Mouse (Mus musculus) testis, adult 2 months (tissue): ENCODE results near the gene Sh2b2. TPM values are rescaled to one million over a fixed set of nuclear protein-coding genes. Genes with fewer than 3 reads are reported as not detected.
A peak's percentile ranks its signal among the peaks of the same experiment; 100 is the strongest.

Source experiments
- H3K27ac ChIP-seq: fragments of 200-500 bp; 2 replicates; pipeline ENCODE4 v1.5.1; 2012; ENCODE audit warnings: low read depth, low read length; ENCODE audit not compliant: control insufficient read depth, insufficient read depth
- H3K27me3 ChIP-seq: fragments of 200-500 bp; 2 replicates; pipeline ENCODE4 v1.6.1; 2012; ENCODE audit warnings: mild to moderate bottlenecking, low read length, moderate library complexity; ENCODE audit not compliant: control insufficient read depth, insufficient read depth
- H3K36me3 ChIP-seq: fragments of 200-500 bp; 2 replicates; pipeline ENCODE4 v1.6.1; 2012; ENCODE audit warnings: mild to moderate bottlenecking, low read length; ENCODE audit not compliant: control insufficient read depth, insufficient read depth
- H3K4me1 ChIP-seq: fragments of 200-500 bp; 2 replicates; pipeline ENCODE4 v1.6.1; 2012; ENCODE audit warnings: low read length; ENCODE audit not compliant: control insufficient read depth, insufficient read depth
- H3K4me3 ChIP-seq: fragments of 200-500 bp; 2 replicates; pipeline ENCODE4 v1.5.1; 2012; ENCODE audit warnings: low read depth, mild to moderate bottlenecking, low read length, moderate library complexity, mixed read lengths; ENCODE audit not compliant: control insufficient read depth
- CTCF ChIP-seq: fragments of 200-500 bp; IDR thresholded peaks from 2 replicates; pipeline ENCODE4 v1.5.1; 2012; ENCODE audit warnings: low read depth, mild to moderate bottlenecking, inconsistent platforms, low read length, moderate library complexity; ENCODE audit not compliant: control insufficient read depth, insufficient read depth, insufficient replicate concordance
- POLR2A ChIP-seq: fragments of 200-500 bp; IDR thresholded peaks from 2 replicates; pipeline ENCODE4 v1.6.1; 2012; ENCODE audit warnings: low read depth, mild to moderate bottlenecking, inconsistent platforms, low read length, moderate library complexity; ENCODE audit not compliant: control insufficient read depth
- polyA plus RNA-seq: library from polyadenylated mRNA; depleted of rRNA; stranded (reverse); fragments of >200 nt; gene quantifications from 2 replicates; pipeline ENCODE4 v1.2.3, GENCODE M21; 2012

Sh2b2 gene
- polyA plus RNA-seq, 1 experiment, result 2.0 TPM

DNA sequence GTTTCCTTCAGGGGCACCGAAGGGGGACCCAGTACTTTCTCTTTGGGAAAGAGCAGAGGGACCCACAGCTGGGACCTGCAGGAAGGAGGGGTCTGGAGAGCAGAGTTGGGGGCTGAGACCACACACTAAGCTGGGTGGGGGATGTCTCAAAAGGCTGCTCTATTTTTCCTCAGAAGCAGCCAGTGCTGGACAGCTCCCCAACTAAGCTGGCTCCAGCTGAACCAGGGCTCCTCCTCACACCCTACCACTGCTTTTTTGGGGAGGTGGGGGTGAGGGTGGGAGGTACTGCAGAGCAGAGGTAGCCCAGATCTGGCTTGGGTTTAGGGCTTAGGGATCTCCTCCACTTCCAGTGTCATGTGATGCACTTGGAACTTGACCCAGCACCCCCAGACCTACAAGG lies 6.0 kb downstream of the Sh2b2 start:
- Histone ChIP-seq H3K4me3 (no peak overlapping the region), H3K27ac (no peak overlapping the region), H3K36me3 (no peaks in the 10 kb centered on the region), H3K27me3 (no peaks in the 10 kb centered on the region), H3K4me1 (peaks cover 19% of the 10 kb centered on the region)
- no peak for TF ChIP-seq POLR2A
- TF ChIP-seq CTCF, result no peak

DNA sequence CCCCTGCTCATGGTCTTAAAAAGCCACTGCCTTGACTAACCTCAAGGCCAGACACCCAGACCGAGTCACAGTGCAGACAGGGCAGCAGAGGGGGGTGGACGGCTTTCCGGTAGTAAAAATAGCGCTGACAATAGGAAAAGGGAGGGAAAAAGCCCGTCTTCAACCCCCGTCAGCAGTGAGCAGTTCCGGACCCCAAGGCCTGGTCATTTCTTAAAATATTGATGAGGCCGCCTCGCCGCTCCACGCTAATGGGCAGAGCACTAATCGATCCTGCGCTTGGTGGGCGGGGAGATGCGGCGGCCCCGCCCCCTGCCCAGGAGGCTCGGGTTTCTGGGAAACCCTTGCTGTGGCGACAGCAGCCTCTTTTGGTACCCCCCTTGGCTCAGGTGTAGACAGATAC lies 8.7 kb downstream of the Sh2b2 start:
- Histone ChIP-seq H3K27ac (no peak overlapping the region), H3K4me3 (peak overlapping the region; percentile 40), H3K27me3 (no peaks in the 10 kb centered on the region), H3K36me3 (no peaks in the 10 kb centered on the region), H3K4me1 (peaks cover 2% of the 10 kb centered on the region)
- TF ChIP-seq CTCF (no peak), POLR2A (no peak)

DNA sequence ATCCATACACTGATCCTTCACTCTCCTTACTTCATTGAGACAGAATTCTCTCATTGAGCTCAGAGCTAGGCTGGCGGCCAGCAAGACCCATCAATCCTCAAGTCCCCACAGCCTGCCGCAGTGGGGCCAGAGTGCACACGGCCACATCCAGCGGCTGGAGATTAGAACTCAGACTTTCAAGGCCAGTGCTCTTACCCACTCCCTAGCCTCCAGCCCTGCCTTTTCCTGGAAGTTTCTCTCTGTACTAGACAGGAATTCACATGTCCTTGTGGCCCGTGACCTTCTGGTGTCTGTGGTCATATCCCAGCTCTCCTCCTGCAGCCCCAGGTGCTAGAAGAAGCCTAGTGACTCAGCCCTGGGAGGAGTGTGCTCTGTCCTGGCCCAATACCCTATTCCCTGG lies 9.7 kb downstream of the Sh2b2 start:
- H3K27me3 ChIP-seq, result no peaks in the 10 kb centered on the region
- no peak overlapping the region for H3K27ac ChIP-seq
- no peak overlapping the region for H3K4me3 ChIP-seq
- no peaks in the 10 kb centered on the region for H3K36me3 ChIP-seq
- H3K4me1 ChIP-seq, result peaks cover 4% of the 10 kb centered on the region
- TF ChIP-seq CTCF (no peak), POLR2A (no peak)

DNA sequence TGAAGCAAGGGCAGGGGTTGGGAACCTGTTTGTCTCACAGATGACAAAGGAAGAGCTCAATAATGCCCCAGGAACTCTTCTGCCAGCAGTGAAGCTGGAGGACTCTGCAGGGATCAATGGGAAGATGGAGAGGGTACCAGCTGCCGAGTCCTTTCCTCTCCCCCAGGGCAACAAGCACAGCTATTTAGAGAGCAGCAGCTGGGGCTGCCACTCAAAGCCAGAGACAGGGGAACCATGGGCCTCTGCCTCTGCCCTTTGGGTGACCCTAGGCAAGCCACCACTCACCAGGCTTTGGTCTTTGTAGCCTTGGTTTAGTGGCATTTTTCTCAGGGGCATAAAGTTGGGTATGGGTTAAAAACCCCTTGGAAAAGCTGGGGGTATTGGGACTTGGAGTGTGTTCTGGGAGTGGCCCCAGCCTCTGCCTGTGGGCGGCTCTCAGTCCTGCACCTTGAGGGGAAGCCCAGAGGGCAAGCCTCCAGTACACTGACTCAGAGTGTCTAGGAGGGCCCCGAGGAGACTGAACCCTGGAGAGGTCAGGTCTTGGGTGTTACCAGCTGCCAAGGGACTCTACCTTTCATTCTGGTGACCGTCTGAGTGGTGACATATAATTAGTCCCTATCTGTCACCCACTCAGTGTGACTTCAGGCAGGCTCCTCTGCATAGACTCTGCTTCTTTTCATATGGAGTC lies 15.9 kb downstream of the Sh2b2 start:
- Histone ChIP-seq H3K27me3 (no peaks in the 10 kb centered on the region), H3K4me3 (no peak overlapping the region), H3K36me3 (no peaks in the 10 kb centered on the region), H3K27ac (no peak overlapping the region), H3K4me1 (peaks cover 6% of the 10 kb centered on the region)
- TF ChIP-seq CTCF (no peak), POLR2A (no peak)

DNA sequence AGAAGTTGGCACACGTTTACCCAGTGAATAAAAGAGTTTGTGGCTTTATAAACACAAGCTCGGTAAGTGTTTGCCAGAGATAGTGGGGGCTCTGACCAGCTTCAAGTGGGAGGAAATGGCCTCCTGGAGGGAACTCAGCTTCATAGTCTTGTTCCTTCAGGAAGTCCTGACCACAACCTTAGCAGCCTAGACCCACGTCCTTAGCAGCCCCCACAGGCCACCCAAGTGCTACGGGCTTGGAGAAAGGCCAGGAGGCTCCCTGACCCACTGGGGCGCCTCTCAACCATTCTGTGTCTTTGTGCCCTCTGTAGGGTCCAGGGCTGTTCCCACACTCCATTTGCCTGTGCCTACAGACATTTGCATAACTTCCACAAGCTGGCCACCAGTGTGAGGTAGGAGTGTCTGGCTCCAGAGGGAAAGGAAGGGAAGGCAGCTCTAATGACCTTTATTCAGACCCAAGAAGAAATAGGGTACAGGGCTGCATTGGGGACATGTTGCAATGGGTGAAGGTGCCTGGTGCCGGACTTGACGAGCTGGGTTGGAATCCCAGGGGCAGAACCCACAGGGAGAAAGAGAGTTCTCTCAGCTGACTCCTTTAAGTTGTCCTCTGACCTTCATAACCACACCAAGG lies 20.0 kb downstream of the Sh2b2 start:
- TF ChIP-seq CTCF (no peak), POLR2A (no peak)
- H3K36me3 ChIP-seq, result no peaks in the 10 kb centered on the region
- no peaks in the 10 kb centered on the region for H3K27me3 ChIP-seq
- H3K4me3 ChIP-seq, result no peak overlapping the region
- H3K27ac ChIP-seq, result no peak overlapping the region
- H3K4me1 ChIP-seq, result peaks cover 2% of the 10 kb centered on the region; the same call in 1 of the 2 replicates

DNA sequence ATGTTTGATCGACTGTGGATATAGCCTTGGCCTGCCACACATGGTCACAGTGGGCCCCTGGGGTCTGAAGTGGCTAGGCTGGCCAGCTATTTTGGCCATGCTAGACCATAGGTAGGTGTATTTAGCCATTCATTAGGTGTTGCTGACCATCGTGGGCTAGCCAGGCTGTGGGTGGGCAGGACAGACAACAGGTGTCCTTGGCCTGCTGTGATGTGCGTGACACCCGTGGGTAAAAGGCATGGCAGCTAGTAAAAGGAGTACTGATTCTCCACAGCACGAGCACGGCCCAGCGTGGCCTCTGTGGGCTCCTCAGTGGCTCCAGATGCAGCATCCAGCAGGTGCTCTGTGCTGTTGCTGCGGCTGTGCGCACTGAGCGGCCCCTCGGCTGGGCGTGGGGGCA lies 27.8 kb downstream of the Sh2b2 start:
- H3K27ac ChIP-seq, result no peak overlapping the region
- no peaks in the 10 kb centered on the region for H3K36me3 ChIP-seq
- peak overlapping the region; percentile 53 for H3K4me3 ChIP-seq
- H3K4me1 ChIP-seq, result no peaks in the 10 kb centered on the region; the same call in 1 of the 2 replicates
- H3K27me3 ChIP-seq, result no peaks in the 10 kb centered on the region
- no peak for TF ChIP-seq POLR2A
- TF ChIP-seq CTCF, result no peak

DNA sequence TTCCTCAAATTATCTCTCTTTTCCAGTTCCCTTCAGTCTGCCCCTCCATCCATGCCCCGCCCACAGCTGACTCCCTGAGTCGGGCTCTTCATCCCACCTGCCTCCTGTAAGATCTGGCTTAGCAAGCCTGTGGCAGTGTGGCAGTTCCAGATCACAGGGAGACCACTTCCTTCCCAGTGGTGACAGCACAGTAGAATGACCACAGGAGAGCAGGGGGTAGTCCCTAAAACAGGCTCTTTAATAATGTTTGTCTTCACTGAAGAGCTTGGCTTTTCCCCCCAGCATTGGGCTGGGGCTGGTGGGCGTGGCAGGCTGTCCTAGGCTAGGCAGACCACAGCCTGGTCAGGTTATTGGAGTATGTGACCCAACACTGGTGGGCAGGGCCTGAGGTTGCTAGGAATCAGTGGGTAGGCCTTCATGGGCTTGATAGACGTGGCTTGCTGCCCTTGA lies 28.4 kb downstream of the Sh2b2 start:
- no peak overlapping the region for H3K27ac ChIP-seq
- H3K4me3 ChIP-seq, result peak overlapping the region; percentile 44
- no peak for TF ChIP-seq CTCF
- TF ChIP-seq POLR2A, result no peak
- no peaks in the 10 kb centered on the region for H3K36me3 ChIP-seq
- no peaks in the 10 kb centered on the region; the same call in 1 of the 2 replicates for H3K4me1 ChIP-seq
- no peaks in the 10 kb centered on the region for H3K27me3 ChIP-seq
